In genomic region chr17:13700131-13701016, GRCm38 (mm10) we compare ENCODE assay signal across 8 mouse cellular contexts. TPM values are rescaled to one million over a fixed set of nuclear protein-coding genes. Genes with fewer than 3 reads are reported as not detected.
DNase-seq lines count a peak whose midpoint lies in the region; ATAC-seq lines count a peak whose summit lies in the region.

No protein-coding gene starts in this region.

- H3K4me1 ChIP-seq in heart, embryonic 11.5 days (ENCODE audit: control insufficient read depth, insufficient read depth, low read length), result peaks cover 35% of the 10 kb centered on the region
- H3K4me1 ChIP-seq in kidney, embryonic 14.5 days (ENCODE audit: control insufficient read depth, insufficient read depth, low read length), result peaks cover 19% of the 10 kb centered on the region; the same call in 1 of the 2 replicates
- H3K4me1 ChIP-seq in stomach, embryonic 16.5 days (ENCODE audit: control insufficient read depth, insufficient read depth, low read length), result peaks cover 24% of the 10 kb centered on the region

- H3K4me2 ChIP-seq in heart, embryonic 11.5 days, result no peak overlapping the region; the same call in 1 of the 2 replicates
- no peak overlapping the region for H3K4me2 ChIP-seq in kidney, embryonic 14.5 days (replicated peaks; ENCODE audit: low read depth, low read length)
- no peak overlapping the region for H3K4me2 ChIP-seq in stomach, embryonic 16.5 days (ENCODE audit: low read depth, low read length)

- no peaks in the 10 kb centered on the region for H3K36me3 ChIP-seq in heart, embryonic 11.5 days (ENCODE audit: control insufficient read depth, insufficient read depth, low read length)
- H3K36me3 ChIP-seq in kidney, embryonic 14.5 days (ENCODE audit: control insufficient read depth, insufficient read depth, low read length), result no peaks in the 10 kb centered on the region
- H3K36me3 ChIP-seq in stomach, embryonic 16.5 days (ENCODE audit: control insufficient read depth, insufficient read depth, low read length), result no peaks in the 10 kb centered on the region

- H3K9ac ChIP-seq in heart, embryonic 11.5 days (ENCODE audit: low read depth, low read length), result no peak overlapping the region
- H3K9ac ChIP-seq in kidney, embryonic 14.5 days (ENCODE audit: low read depth, low read length), result peak overlapping the region; percentile 8; the same call in 1 of the 2 replicates
- H3K9ac ChIP-seq in stomach, embryonic 16.5 days (ENCODE audit: low read length), result peak overlapping the region; percentile 20; the same call in 1 of the 2 replicates

- peak; percentile 82 for ATAC-seq in heart, embryonic 11.5 days (replicated peaks; ENCODE audit: insufficient number of reproducible peaks, low FRiP score, low TSS enrichment)
- peak; percentile 94 for ATAC-seq in kidney, embryonic 14.5 days (ENCODE audit: low FRiP score, low TSS enrichment)
- peak; percentile 90 for ATAC-seq in stomach, embryonic 16.5 days (ENCODE audit: insufficient read depth, low FRiP score)

- intact Hi-C loops in left cerebral cortex, postnatal 14 days (cut with DNase I), result no loop called here

- no peak overlapping the region; the same call in 1 of the 2 replicates for H3K4me3 ChIP-seq in heart, embryonic 11.5 days (ENCODE audit: low read depth, low read length)
- no peak overlapping the region for H3K4me3 ChIP-seq in kidney, embryonic 14.5 days (ENCODE audit: low read length)
- H3K4me3 ChIP-seq in stomach, embryonic 16.5 days (replicated peaks; ENCODE audit: low read length), result no peak overlapping the region

- no peaks in the 10 kb centered on the region; the same call in 1 of the 2 replicates for H3K9me3 ChIP-seq in heart, embryonic 11.5 days (replicated peaks; ENCODE audit: control insufficient read depth, low read length)
- H3K9me3 ChIP-seq in kidney, embryonic 14.5 days (ENCODE audit: control insufficient read depth, low read length), result no peaks in the 10 kb centered on the region
- no peaks in the 10 kb centered on the region for H3K9me3 ChIP-seq in stomach, embryonic 16.5 days (replicated peaks; ENCODE audit: control insufficient read depth, low read length)

- WGBS in heart, embryonic 11.5 days (ENCODE audit: insufficient replicate concordance), result 18% methylated on average over 4 of the region's 4 CpGs
- 16% methylated on average over 4 of the region's 4 CpGs for WGBS in kidney, embryonic 14.5 days
- 13% methylated on average over 4 of the region's 4 CpGs for WGBS in stomach, embryonic 16.5 days

- H3K27ac ChIP-seq in heart, embryonic 11.5 days (ENCODE audit: low read depth, low read length), result peak overlapping the region; percentile 73
- H3K27ac ChIP-seq in kidney, embryonic 14.5 days (ENCODE audit: low read depth, low read length), result peak overlapping the region; percentile 49; the same call in 1 of the 2 replicates
- H3K27ac ChIP-seq in stomach, embryonic 16.5 days (ENCODE audit: low read length), result peak overlapping the region; percentile 88

- peak; percentile 25 for DNase-seq in MN1 (ENCODE audit: low spot score)
- DNase-seq in embryo, embryonic 9.5 days (ENCODE audit: extremely low spot score), result peak; percentile 62
- peak; percentile 83 for DNase-seq in lung, postnatal 10 days
- no peak for DNase-seq in cerebellum, adult 11 months
- no peak for DNase-seq in left cerebral cortex, postnatal 14 days (ENCODE audit: low spot score in 2 of 2)

- no peaks in the 10 kb centered on the region for H3K27me3 ChIP-seq in heart, embryonic 11.5 days (ENCODE audit: control insufficient read depth, insufficient read depth, low read length)
- H3K27me3 ChIP-seq in kidney, embryonic 14.5 days (ENCODE audit: control insufficient read depth, insufficient read depth, low read length), result no peaks in the 10 kb centered on the region
- H3K27me3 ChIP-seq in stomach, embryonic 16.5 days (ENCODE audit: control insufficient read depth, insufficient read depth, low read length), result no peaks in the 10 kb centered on the region

RNA-seq across cellular contexts. Expression of gene Afdn, which starts 60.0 kb away (rescaled TPM):
- polyA plus RNA-seq in heart, embryonic 11.5 days (2014; fragmentation: Nextera tagmentation; extraction: Ambion mirVana), result 87.1 and 95.8 TPM in 2 replicates
- 96.7 and 105 TPM in 2 replicates for polyA plus RNA-seq in kidney, embryonic 14.5 days (2014; fragmentation: Nextera tagmentation; extraction: Ambion mirVana)
- 59.7 and 63.7 TPM in 2 replicates for polyA plus RNA-seq in stomach, embryonic 16.5 days (2015; fragmentation: Nextera tagmentation; extraction: Ambion mirVana)
- total RNA-seq in left cerebral cortex, postnatal 14 days (2021), result 100 to 1,000 TPM; 120 to 122 TPM

Comparison
In these comparisons a context has a peak if more than half of its experiments do, and no peak if none do; other contexts are left out.
1. DNase-seq: peak in MN1 (single experiment), embryo, embryonic 9.5 days (single experiment) and lung, postnatal 10 days (single experiment); none in cerebellum, adult 11 months (single experiment) and left cerebral cortex, postnatal 14 days (0 of 2).
2. Peak in every context shown above with its lines, with median percentiles within 50 percentile points of each other: ATAC-seq and H3K27ac ChIP-seq.